Mouse (Mus musculus) lung, postnatal 0 days (tissue): ENCODE measurements around the gene C9orf72. TPM values are rescaled to one million over a fixed set of nuclear protein-coding genes. Genes with fewer than 3 reads are reported as not detected.

Experiments used
- ATAC-seq: fragments of 200-750 bp; cut with Nextera tagmentation; 2 replicates; pipeline ENCODE4 v1.8.0; 2017; ENCODE audit warnings: moderate library complexity
- DNase-seq: peaks from one replicate; pipeline ENCODE4 v3.0.0-alpha.2; 2016; ENCODE audit warnings: low spot score
- H3K27ac ChIP-seq: fragments of 300-500 bp; sonication (generic); 2 replicates; pipeline ENCODE4 v1.5.1; 2014; ENCODE audit warnings: antibody characterized with exemption, mild to moderate bottlenecking, low read length, mixed read lengths
- H3K27me3 ChIP-seq: fragments of 300-500 bp; sonication (generic); replicated peaks from 2 replicates; pipeline ENCODE4 v1.6.1; 2014; ENCODE audit warnings: low read length, mixed read lengths; ENCODE audit not compliant: insufficient read depth
- H3K36me3 ChIP-seq: fragments of 300-500 bp; sonication (generic); 2 replicates; pipeline ENCODE4 v1.6.1; 2014; ENCODE audit warnings: low read length, mixed read lengths; ENCODE audit not compliant: insufficient read depth
- H3K4me1 ChIP-seq: fragments of 300-500 bp; sonication (generic); 2 replicates; pipeline ENCODE4 v1.6.1; 2014; ENCODE audit warnings: antibody characterized with exemption, low read depth, low read length, mixed read lengths; ENCODE audit not compliant: insufficient read depth
- H3K4me2 ChIP-seq: fragments of 300-500 bp; sonication (generic); replicated peaks from 2 replicates; pipeline ENCODE4 v1.6.1; 2014; ENCODE audit warnings: low read depth, mild to moderate bottlenecking, low read length, moderate library complexity, mixed read lengths
- H3K4me3 ChIP-seq: fragments of 300-500 bp; sonication (generic); 2 replicates; pipeline ENCODE4 v1.5.1; 2014; ENCODE audit warnings: low read depth, low read length
- H3K9ac ChIP-seq: fragments of 300-500 bp; sonication (generic); replicated peaks from 2 replicates; pipeline ENCODE4 v1.6.1; 2014; ENCODE audit warnings: low read depth, mild to moderate bottlenecking
- H3K9me3 ChIP-seq: fragments of 300-500 bp; sonication (generic); 2 replicates; pipeline ENCODE4 v1.6.1; 2016; ENCODE audit warnings: low read length, mixed read lengths
- CTCF ChIP-seq: IDR thresholded peaks from 2 replicates; pipeline ENCODE4 v1.5.1; 2016; ENCODE audit warnings: antibody characterized with exemption, mild to moderate bottlenecking
- EP300 ChIP-seq: IDR thresholded peaks from 2 replicates; pipeline ENCODE4 v1.6.1; 2016; ENCODE audit warnings: antibody characterized with exemption, mild to moderate bottlenecking, control low read depth
- WGBS: fragments of 180-500 bp; shearing (Covaris S2); extraction: QIAGEN DNeasy Blood & Tissue Kit; methylation state at CpG from one replicate; pipeline ENCODE4 v1.1.7; 2014; 5-methylcytosine and 5-hydroxymethylcytosine counted together
- polyA plus RNA-seq: library from polyadenylated mRNA; unstranded; fragments of >200 nt; fragmentation: Nextera tagmentation; extraction: Ambion mirVana; gene quantifications from 2 replicates; pipeline ENCODE4 v1.2.1, GENCODE M21; 2015

C9orf72 gene
- polyA plus RNA-seq, 1 experiment from 2014 or later: 9.5 TPM

- ATAC-seq (peak; percentile 30), DNase-seq (peak; percentile 80)
- TF ChIP-seq EP300: no peak
- TF ChIP-seq CTCF: peak; percentile 64
- H3K36me3 ChIP-seq: no peaks in the 10 kb centered on the region
- no peaks in the 10 kb centered on the region for H3K4me1 ChIP-seq
- H3K27me3 ChIP-seq: no peaks in the 10 kb centered on the region
- H3K4me3 ChIP-seq: no peak overlapping the region
- H3K9ac ChIP-seq: no peak overlapping the region
- no peaks in the 10 kb centered on the region for H3K9me3 ChIP-seq
- H3K27ac ChIP-seq: no peak overlapping the region
- H3K4me2 ChIP-seq: no peak overlapping the region
- 42% methylated on average over 7 of the region's 7 CpGs for WGBS
Observed at GRCm38 (mm10) chr4:35192725-35193124, 33.2 kb downstream of the C9orf72 start.

GRCm38 (mm10) chr4:35189794-35190193, 36.2 kb downstream of the C9orf72 start:
- no peaks in the 10 kb centered on the region for H3K4me1 ChIP-seq
- H3K9ac ChIP-seq: no peak overlapping the region
- DNase-seq: no peak
- no peaks in the 10 kb centered on the region for H3K9me3 ChIP-seq
- no peak overlapping the region for H3K27ac ChIP-seq
- no peak for TF ChIP-seq CTCF
- TF ChIP-seq EP300: no peak
- no peak for ATAC-seq
- no peak overlapping the region for H3K4me3 ChIP-seq
- H3K36me3 ChIP-seq: no peaks in the 10 kb centered on the region
- H3K4me2 ChIP-seq: no peak overlapping the region
- no peaks in the 10 kb centered on the region for H3K27me3 ChIP-seq
- WGBS: 64% methylated on average over 5 of the region's 5 CpGs

- no peaks in the 10 kb centered on the region for H3K9me3 ChIP-seq
- no peak overlapping the region for H3K4me3 ChIP-seq
- no peak overlapping the region for H3K4me2 ChIP-seq
- H3K9ac ChIP-seq: no peak overlapping the region
- no peaks in the 10 kb centered on the region for H3K4me1 ChIP-seq
- 81% methylated on average over 8 of the region's 8 CpGs for WGBS
- TF ChIP-seq EP300 (no peak), CTCF (no peak)
- H3K27ac ChIP-seq: no peak overlapping the region
- H3K36me3 ChIP-seq: no peaks in the 10 kb centered on the region
- no peaks in the 10 kb centered on the region for H3K27me3 ChIP-seq
- ATAC-seq (no peak), DNase-seq (no peak)
Observed at GRCm38 (mm10) chr4:35187617-35188326, 38.2 kb downstream of the C9orf72 start.

GRCm38 (mm10) chr4:35177926-35178645, 47.9 kb downstream of the C9orf72 start:
- WGBS: 54% methylated on average over 12 of the region's 12 CpGs
- no peaks in the 10 kb centered on the region for H3K27me3 ChIP-seq
- H3K9me3 ChIP-seq: no peaks in the 10 kb centered on the region
- TF ChIP-seq EP300: no peak
- no peak for TF ChIP-seq CTCF
- DNase-seq: no peak
- H3K4me1 ChIP-seq: no peaks in the 10 kb centered on the region
- no peak overlapping the region for H3K4me2 ChIP-seq
- H3K36me3 ChIP-seq: no peaks in the 10 kb centered on the region
- H3K9ac ChIP-seq: no peak overlapping the region
- no peak for ATAC-seq
- no peak overlapping the region for H3K4me3 ChIP-seq
- no peak overlapping the region for H3K27ac ChIP-seq

- Histone ChIP-seq H3K9me3 (no peaks in the 10 kb centered on the region), H3K4me1 (no peaks in the 10 kb centered on the region), H3K36me3 (no peaks in the 10 kb centered on the region), H3K4me2 (no peak overlapping the region), H3K27ac (no peak overlapping the region), H3K4me3 (no peak overlapping the region), H3K9ac (no peak overlapping the region), H3K27me3 (no peaks in the 10 kb centered on the region)
- peak; percentile 25 for DNase-seq
- WGBS: 86% methylated on average over 2 of the region's 2 CpGs
- no peak for ATAC-seq
- TF ChIP-seq EP300 (no peak), CTCF (no peak)
Observed at GRCm38 (mm10) chr4:35175566-35175965, 50.4 kb downstream of the C9orf72 start.

GRCm38 (mm10) chr4:35173551-35173950, 52.4 kb downstream of the C9orf72 start:
- no peaks in the 10 kb centered on the region for H3K9me3 ChIP-seq

More at GRCm38 (mm10) chr4:35173551-35173950, 52.4 kb downstream of the C9orf72 start:
- TF ChIP-seq EP300 (no peak), CTCF (no peak)
- Histone ChIP-seq H3K9ac (no peak overlapping the region), H3K36me3 (no peaks in the 10 kb centered on the region), H3K27me3 (no peaks in the 10 kb centered on the region), H3K27ac (no peak overlapping the region), H3K4me2 (no peak overlapping the region), H3K4me1 (0 out of 2 replicates have a peak, but pooled peaks cover 6% of the 10 kb centered on the region), H3K4me3 (no peak overlapping the region)
- 44% methylated on average over 1 of the region's 1 CpGs for WGBS
- ATAC-seq: no peak
- peak; percentile 40 for DNase-seq
